Mouse (Mus musculus) frontal cortex, postnatal 14 days (tissue): ENCODE measurements at regions not wholly inside any gene's neighbourhood (a gene's known extent, or its start where the extent isn't known, plus 50 kb on each side); places are given as distances from the start of the nearest gene placed in this dataset.
"Not testable (repeated sequence)": the region's sequence is repeated elsewhere in the genome, so short reads cannot be mapped to it uniquely, and the experiment has no call there.

Experiments used
- DNase-seq, 2 experiments: peaks; one replicate each; pipeline ENCODE4 v3.0.0; 2022; ENCODE audit warnings: low spot score in 2 of 2

- DNase-seq: no peak
Measured at GRCm38 (mm10) chr8:109311484-109312210, 182.2 kb upstream of the Pmfbp1 start.

- no peak for DNase-seq
Measured at GRCm38 (mm10) chr8:109312731-109313130, 181.1 kb upstream of the Pmfbp1 start.

GRCm38 (mm10) chr8:109320955-109321354 is 172.9 kb upstream of the Pmfbp1 start:
- DNase-seq: no peak

- DNase-seq: no peak
Measured at GRCm38 (mm10) chr8:109323351-109323750, 170.5 kb upstream of the Pmfbp1 start.

- DNase-seq: no peak
Measured at GRCm38 (mm10) chr8:109324241-109324640, 169.6 kb upstream of the Pmfbp1 start.

GRCm38 (mm10) chr8:109336203-109336602 is 157.6 kb upstream of the Pmfbp1 start:
- no peak for DNase-seq

GRCm38 (mm10) chr8:109338220-109338835 is 155.5 kb upstream of the Pmfbp1 start:
- no peak for DNase-seq

- DNase-seq: not testable (repeated sequence)
Measured at GRCm38 (mm10) chr8:109340647-109341046, 153.2 kb upstream of the Pmfbp1 start.

- no peak for DNase-seq
Measured at GRCm38 (mm10) chr8:109355168-109355567, 138.7 kb upstream of the Pmfbp1 start.

GRCm38 (mm10) chr8:109359396-109360051 is 134.3 kb upstream of the Pmfbp1 start:
- DNase-seq: no peak

- no peak for DNase-seq
Measured at GRCm38 (mm10) chr8:109360081-109360715, 133.6 kb upstream of the Pmfbp1 start.

GRCm38 (mm10) chr8:109360904-109361303 is 132.9 kb upstream of the Pmfbp1 start:
- peak; percentile 13 to 17 for DNase-seq

- no peak for DNase-seq
Measured at GRCm38 (mm10) chr8:109361575-109362361, 132.1 kb upstream of the Pmfbp1 start.

GRCm38 (mm10) chr8:109363185-109363845 is 130.5 kb upstream of the Pmfbp1 start:
- no peak for DNase-seq

GRCm38 (mm10) chr8:109373977-109374376 is 119.8 kb upstream of the Pmfbp1 start:
- no peak for DNase-seq

- DNase-seq: no peak
Measured at GRCm38 (mm10) chr8:109384881-109385280, 108.9 kb upstream of the Pmfbp1 start.

GRCm38 (mm10) chr8:109395133-109395855 is 98.5 kb upstream of the Pmfbp1 start:
- no peak for DNase-seq

- DNase-seq: no peak
Measured at GRCm38 (mm10) chr8:109399616-109400015, 94.2 kb upstream of the Pmfbp1 start.

GRCm38 (mm10) chr8:109400192-109400591 is 93.6 kb upstream of the Pmfbp1 start:
- DNase-seq: no peak

GRCm38 (mm10) chr8:109407913-109408312 is 85.9 kb upstream of the Pmfbp1 start:
- DNase-seq: no peak
